Mouse (Mus musculus) midbrain, embryonic 16.5 days (tissue): Measurements from ENCODE around the gene Gm9774. TPM values are rescaled to one million over a fixed set of nuclear protein-coding genes. Genes with fewer than 3 reads are reported as not detected.

ENCODE experiments used
- ATAC-seq: fragments of 200-750 bp; cut with Nextera tagmentation; 2 replicates; pipeline ENCODE4 v1.8.0; 2017; ENCODE audit warnings: moderate TSS enrichment
- H3K27ac ChIP-seq: fragments of 300-500 bp; sonication (generic); 2 replicates; pipeline ENCODE4 v1.5.1; 2014; ENCODE audit warnings: mild to moderate bottlenecking, low read length, mixed read lengths
- H3K27me3 ChIP-seq: fragments of 300-500 bp; sonication (generic); 2 replicates; pipeline ENCODE4 v1.6.1; 2014; ENCODE audit warnings: low read depth, low read length, mixed read lengths; ENCODE audit not compliant: control insufficient read depth, insufficient read depth
- H3K36me3 ChIP-seq: fragments of 300-500 bp; sonication (generic); 2 replicates; pipeline ENCODE4 v1.6.1; 2014; ENCODE audit warnings: mild to moderate bottlenecking, low read length, moderate library complexity, mixed read lengths; ENCODE audit not compliant: control insufficient read depth, insufficient read depth
- H3K4me1 ChIP-seq: fragments of 300-500 bp; sonication (generic); 2 replicates; pipeline ENCODE4 v1.6.1; 2014; ENCODE audit warnings: mild to moderate bottlenecking, low read length, mixed read lengths; ENCODE audit not compliant: control insufficient read depth, insufficient read depth
- H3K4me2 ChIP-seq: fragments of 300-500 bp; sonication (generic); 2 replicates; pipeline ENCODE4 v1.6.1; 2014; ENCODE audit warnings: mild to moderate bottlenecking, low read length, mixed read lengths
- H3K4me3 ChIP-seq: fragments of 300-500 bp; sonication (generic); 2 replicates; pipeline ENCODE4 v1.5.1; 2014; ENCODE audit warnings: low read depth, mild to moderate bottlenecking, low read length, moderate library complexity, mixed read lengths
- H3K9ac ChIP-seq: fragments of 300-500 bp; sonication (generic); 2 replicates; pipeline ENCODE4 v1.6.1; 2014; ENCODE audit warnings: low read depth, low read length, mixed read lengths
- H3K9me3 ChIP-seq: fragments of 300-500 bp; sonication (generic); replicated peaks from 2 replicates; pipeline ENCODE4 v1.6.1; 2014; ENCODE audit warnings: mild to moderate bottlenecking, low read length, mixed read lengths; ENCODE audit not compliant: control insufficient read depth, poor library complexity, severe bottlenecking
- WGBS: fragments of 180-500 bp; shearing (Covaris S2); extraction: QIAGEN DNeasy Blood & Tissue Kit; methylation state at CpG from one replicate; pipeline ENCODE4 v1.1.7; 2014; 5-methylcytosine and 5-hydroxymethylcytosine counted together
- polyA plus RNA-seq: library from polyadenylated mRNA; unstranded; fragments of >200 nt; fragmentation: Nextera tagmentation; extraction: Ambion mirVana; gene quantifications from 2 replicates; pipeline ENCODE4 v1.2.1, GENCODE M21; 2015

The Gm9774 gene
- polyA plus RNA-seq = 7.5 and 8.9 TPM in 2 replicates

GRCm38 (mm10) chr3:92429323-92429722 is at the start of gene Gm9774:
TSS of gene Gm9774 (minus strand) at chr3:92429423.
- Histone ChIP-seq H3K9ac (no peak within 1 kb of the TSS), H3K27me3 (no peaks in the 10 kb centered on the region), H3K4me1 (no peaks in the 10 kb centered on the region), H3K36me3 (no peaks in the 10 kb centered on the region), H3K4me3 (no peak within 1 kb of the TSS), H3K9me3 (no peaks in the 10 kb centered on the region), H3K27ac (no peak within 1 kb of the TSS), H3K4me2 (no peak within 1 kb of the TSS)
- WGBS = 93% methylated on average over 6 of the region's 6 CpGs
- ATAC-seq = no peak

GRCm38 (mm10) chr3:92470111-92470510 is 40.9 kb upstream of the Gm9774 start:
- H3K4me1 ChIP-seq = no peaks in the 10 kb centered on the region
- no peak overlapping the region for H3K9ac ChIP-seq
- H3K27ac ChIP-seq = no peak overlapping the region
- H3K4me2 ChIP-seq = no peak overlapping the region
- no peaks in the 10 kb centered on the region for H3K36me3 ChIP-seq
- H3K9me3 ChIP-seq = no peaks in the 10 kb centered on the region
- H3K27me3 ChIP-seq = no peaks in the 10 kb centered on the region
- no peak for ATAC-seq
- WGBS = 95% methylated on average over 2 of the region's 2 CpGs
- H3K4me3 ChIP-seq = no peak overlapping the region

- Histone ChIP-seq H3K9ac (no peak overlapping the region), H3K36me3 (no peaks in the 10 kb centered on the region), H3K4me1 (no peaks in the 10 kb centered on the region), H3K4me2 (no peak overlapping the region), H3K9me3 (no peaks in the 10 kb centered on the region), H3K27ac (no peak overlapping the region), H3K27me3 (no peaks in the 10 kb centered on the region), H3K4me3 (no peak overlapping the region)
- ATAC-seq = no peak
Measured at GRCm38 (mm10) chr3:92467424-92467823, 38.2 kb upstream of the Gm9774 start.

GRCm38 (mm10) chr3:92466576-92466975 is 37.4 kb upstream of the Gm9774 start:
- Histone ChIP-seq H3K4me1 (no peaks in the 10 kb centered on the region), H3K27me3 (no peaks in the 10 kb centered on the region), H3K9ac (no peak overlapping the region), H3K9me3 (no peaks in the 10 kb centered on the region), H3K4me3 (no peak overlapping the region), H3K36me3 (no peaks in the 10 kb centered on the region), H3K27ac (no peak overlapping the region), H3K4me2 (no peak overlapping the region)
- WGBS = 90% methylated on average over 1 of the region's 1 CpGs
- ATAC-seq = no peak

GRCm38 (mm10) chr3:92458620-92459019 is 29.4 kb upstream of the Gm9774 start, which contains the start of gene Sprr3:
TSS of gene Sprr3 (minus strand) at chr3:92458720.
- no peak for ATAC-seq
- no peaks in the 10 kb centered on the region for H3K36me3 ChIP-seq
- H3K9ac ChIP-seq = no peak within 1 kb of the TSS
- H3K4me2 ChIP-seq = no peak within 1 kb of the TSS
- no peaks in the 10 kb centered on the region for H3K27me3 ChIP-seq
- no peak within 1 kb of the TSS for H3K27ac ChIP-seq
- H3K4me3 ChIP-seq = no peak within 1 kb of the TSS
- no peaks in the 10 kb centered on the region for H3K9me3 ChIP-seq
- 74% methylated on average over 2 of the region's 2 CpGs for WGBS
- no peaks in the 10 kb centered on the region for H3K4me1 ChIP-seq

- ATAC-seq = no peak
- Histone ChIP-seq H3K9me3 (no peaks in the 10 kb centered on the region), H3K4me1 (no peaks in the 10 kb centered on the region), H3K27me3 (no peaks in the 10 kb centered on the region), H3K36me3 (no peaks in the 10 kb centered on the region), H3K9ac (no peak overlapping the region), H3K4me2 (no peak overlapping the region), H3K27ac (no peak overlapping the region), H3K4me3 (no peak overlapping the region)
- 89% methylated on average over 5 of the region's 5 CpGs for WGBS
Measured at GRCm38 (mm10) chr3:92455151-92455550, 25.9 kb upstream of the Gm9774 start.

GRCm38 (mm10) chr3:92440177-92440576 is 11.0 kb upstream of the Gm9774 start:
- ATAC-seq = no peak
- 91% methylated on average over 3 of the region's 3 CpGs for WGBS
- no peak overlapping the region for H3K4me2 ChIP-seq

GRCm38 (mm10) chr3:92438689-92439088 is 9.5 kb upstream of the Gm9774 start, which contains the start of gene Sprr1b:
TSS of gene Sprr1b (minus strand) at chr3:92438789.
- 93% methylated on average over 3 of the region's 3 CpGs for WGBS
- Histone ChIP-seq H3K9ac (no peak within 1 kb of the TSS), H3K9me3 (no peaks in the 10 kb centered on the region), H3K4me3 (no peak within 1 kb of the TSS), H3K4me1 (no peaks in the 10 kb centered on the region), H3K4me2 (no peak within 1 kb of the TSS), H3K36me3 (no peaks in the 10 kb centered on the region), H3K27me3 (no peaks in the 10 kb centered on the region), H3K27ac (no peak within 1 kb of the TSS)
- no peak for ATAC-seq

More at GRCm38 (mm10) chr3:92440177-92440576, 11.0 kb upstream of the Gm9774 start:
- Histone ChIP-seq H3K36me3 (no peaks in the 10 kb centered on the region), H3K4me1 (no peaks in the 10 kb centered on the region), H3K9ac (no peak overlapping the region), H3K27ac (no peak overlapping the region), H3K9me3 (no peaks in the 10 kb centered on the region), H3K4me3 (no peak overlapping the region), H3K27me3 (no peaks in the 10 kb centered on the region)

GRCm38 (mm10) chr3:92432282-92432681 is 3.1 kb upstream of the Gm9774 start, which contains the start of gene Sprr2k:
TSS of gene Sprr2k (plus strand) at chr3:92432582.
- Histone ChIP-seq H3K4me3 (no peak within 1 kb of the TSS), H3K27ac (no peak within 1 kb of the TSS), H3K9me3 (no peaks in the 10 kb centered on the region), H3K36me3 (no peaks in the 10 kb centered on the region), H3K27me3 (no peaks in the 10 kb centered on the region), H3K4me1 (no peaks in the 10 kb centered on the region), H3K9ac (no peak within 1 kb of the TSS), H3K4me2 (no peak within 1 kb of the TSS)
- no peak for ATAC-seq
- 100% methylated on average over 2 of the region's 2 CpGs for WGBS
